Mouse (Mus musculus) megakaryocyte, embryonic 14.5 days (primary cell): Measurements from ENCODE around the gene Acaa1a.

ENCODE experiments used
- FLI1 ChIP-seq: IDR thresholded peaks from 2 replicates; pipeline ENCODE4 v1.6.1; 2012; ENCODE audit warnings: low read length, inconsistent platforms, mixed read lengths
- GATA1 ChIP-seq: IDR thresholded peaks from 3 replicates; pipeline ENCODE4 v1.6.1; 2012; ENCODE audit warnings: mixed read lengths, low read length, inconsistent platforms, borderline replicate concordance

GRCm38 (mm10) chr9:119328488-119328887 is 11.0 kb upstream of the Acaa1a start:
- TF ChIP-seq GATA1 (no peak), FLI1 (no peak)
